Mouse (Mus musculus): Measurements from ENCODE around the gene Efcab9. TPM values are rescaled to one million over a fixed set of nuclear protein-coding genes. Genes with fewer than 3 reads are reported as not detected.

Gene Efcab9
- polyA plus RNA-seq, 1 experiment: 217 TPM

GRCm38 (mm10) chr11:32562706-32563105 lies 30.8 kb upstream of the Efcab9 start:
- H3K4me1 ChIP-seq (ENCODE audit: control insufficient read depth, insufficient read depth, low read length): peaks cover 4% of the 10 kb centered on the region
- H3K4me3 ChIP-seq (ENCODE audit: control insufficient read depth, low read depth, low read length): no peak overlapping the region
- no peaks in the 10 kb centered on the region for H3K36me3 ChIP-seq (ENCODE audit: control insufficient read depth, insufficient read depth, low read length)
- H3K27ac ChIP-seq (ENCODE audit: control insufficient read depth, insufficient read depth, low read depth, low read length): no peak overlapping the region
- no peaks in the 10 kb centered on the region for H3K27me3 ChIP-seq (ENCODE audit: control insufficient read depth, insufficient read depth, low read length)
- TF ChIP-seq POLR2A (IDR thresholded peaks at IDR 0.05; ENCODE audit: control insufficient read depth, low read depth, low read length): no peak
- no peak for TF ChIP-seq CTCF (IDR thresholded peaks at IDR 0.05; ENCODE audit: control insufficient read depth, insufficient read depth, insufficient replicate concordance, low read depth, low read length)

DNA sequence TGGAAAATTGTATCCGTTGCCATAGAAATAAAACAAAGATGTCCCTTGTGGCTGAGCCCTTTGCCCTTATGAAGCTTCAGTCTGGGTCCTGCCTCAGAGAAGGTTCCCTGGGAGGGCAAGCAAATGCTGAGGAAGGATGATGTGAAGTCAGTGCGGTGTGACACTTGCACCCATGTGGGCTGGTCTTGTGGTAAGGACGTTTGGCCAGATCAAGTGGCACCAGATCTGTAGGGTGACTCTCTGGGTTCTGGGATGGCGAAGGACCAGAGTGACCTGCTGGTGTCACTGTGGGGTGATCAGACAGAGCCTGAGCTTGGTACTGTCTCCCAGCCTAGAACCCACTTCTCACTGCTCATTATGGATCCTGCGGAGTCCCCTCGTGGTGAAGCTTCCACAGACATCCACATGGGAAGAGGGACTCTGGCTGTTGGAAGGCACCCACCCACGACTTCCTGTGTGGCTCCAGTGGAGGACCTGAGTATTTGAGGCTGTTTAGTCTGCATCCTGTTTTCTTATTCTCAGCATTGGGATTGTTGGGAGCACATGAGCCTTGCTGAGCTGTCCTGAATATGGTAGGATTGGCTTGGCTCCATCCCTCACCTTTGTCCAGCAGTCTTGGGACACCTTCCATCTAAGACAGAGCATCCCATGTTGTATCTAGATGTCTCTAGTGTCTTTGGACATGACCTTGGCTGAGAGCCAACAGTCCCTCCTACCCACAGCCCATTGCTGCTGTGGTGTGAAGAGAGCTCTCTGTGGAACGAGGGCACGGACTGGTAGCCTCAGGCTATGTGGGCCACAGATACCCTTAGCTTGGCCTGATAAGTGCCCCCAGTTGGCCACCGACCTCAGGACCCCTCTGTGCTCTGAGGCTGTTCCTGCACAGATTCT lies 29.8 kb upstream of the Efcab9 start:
- no peak overlapping the region for H3K27ac ChIP-seq (ENCODE audit: control insufficient read depth, insufficient read depth, low read depth, low read length)

GRCm38 (mm10) chr11:32560015-32560770 lies 28.3 kb upstream of the Efcab9 start:
- H3K4me3 ChIP-seq (ENCODE audit: control insufficient read depth, low read depth, low read length): no peak overlapping the region
- H3K36me3 ChIP-seq (ENCODE audit: control insufficient read depth, insufficient read depth, low read length): no peaks in the 10 kb centered on the region
- TF ChIP-seq CTCF (IDR thresholded peaks at IDR 0.05; ENCODE audit: control insufficient read depth, insufficient read depth, insufficient replicate concordance, low read depth, low read length) (no peak), POLR2A (IDR thresholded peaks at IDR 0.05; ENCODE audit: control insufficient read depth, low read depth, low read length) (no peak)
- H3K27ac ChIP-seq (ENCODE audit: control insufficient read depth, insufficient read depth, low read depth, low read length): no peak overlapping the region
- no peaks in the 10 kb centered on the region for H3K27me3 ChIP-seq (ENCODE audit: control insufficient read depth, insufficient read depth, low read length)
- peaks cover 4% of the 10 kb centered on the region for H3K4me1 ChIP-seq (ENCODE audit: control insufficient read depth, insufficient read depth, low read length)

More for the DNA sequence above, 29.8 kb upstream of the Efcab9 start:
- no peak overlapping the region for H3K4me3 ChIP-seq (ENCODE audit: control insufficient read depth, low read depth, low read length)
- H3K36me3 ChIP-seq (ENCODE audit: control insufficient read depth, insufficient read depth, low read length): no peaks in the 10 kb centered on the region
- TF ChIP-seq CTCF (IDR thresholded peaks at IDR 0.05; ENCODE audit: control insufficient read depth, insufficient read depth, insufficient replicate concordance, low read depth, low read length) (no peak), POLR2A (IDR thresholded peaks at IDR 0.05; ENCODE audit: control insufficient read depth, low read depth, low read length) (no peak)
- no peaks in the 10 kb centered on the region for H3K27me3 ChIP-seq (ENCODE audit: control insufficient read depth, insufficient read depth, low read length)
- H3K4me1 ChIP-seq (ENCODE audit: control insufficient read depth, insufficient read depth, low read length): peaks cover 4% of the 10 kb centered on the region

GRCm38 (mm10) chr11:32558677-32559076 lies 26.8 kb upstream of the Efcab9 start:
- H3K36me3 ChIP-seq (ENCODE audit: control insufficient read depth, insufficient read depth, low read length): no peaks in the 10 kb centered on the region
- TF ChIP-seq POLR2A (IDR thresholded peaks at IDR 0.05; ENCODE audit: control insufficient read depth, low read depth, low read length) (no peak), CTCF (IDR thresholded peaks at IDR 0.05; ENCODE audit: control insufficient read depth, insufficient read depth, insufficient replicate concordance, low read depth, low read length) (no peak)
- no peak overlapping the region for H3K4me3 ChIP-seq (ENCODE audit: control insufficient read depth, low read depth, low read length)
- no peaks in the 10 kb centered on the region for H3K27me3 ChIP-seq (ENCODE audit: control insufficient read depth, insufficient read depth, low read length)
- H3K4me1 ChIP-seq (ENCODE audit: control insufficient read depth, insufficient read depth, low read length): peaks cover 4% of the 10 kb centered on the region
- no peak overlapping the region for H3K27ac ChIP-seq (ENCODE audit: control insufficient read depth, insufficient read depth, low read depth, low read length)

DNA sequence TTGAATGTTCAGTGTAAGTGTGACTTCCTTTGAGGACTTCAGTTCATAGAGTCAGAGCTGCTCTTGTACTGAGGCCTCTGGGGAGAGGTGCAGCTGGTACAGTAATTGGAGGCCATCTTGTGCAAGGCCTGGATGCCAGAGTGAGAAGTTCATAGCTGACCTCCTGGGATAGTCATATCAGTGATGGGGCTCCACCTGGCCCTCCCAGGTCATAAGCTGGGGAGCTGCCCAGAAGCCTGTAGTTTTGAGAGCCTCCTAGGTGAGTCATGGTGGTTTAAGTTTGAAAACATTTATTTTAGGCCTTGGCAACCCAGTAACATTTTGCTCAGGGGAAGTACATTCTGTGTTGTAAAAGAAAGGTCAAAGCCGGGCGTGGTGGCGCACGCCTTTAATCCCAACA lies 26.1 kb upstream of the Efcab9 start:
- no peaks in the 10 kb centered on the region for H3K36me3 ChIP-seq (ENCODE audit: control insufficient read depth, insufficient read depth, low read length)
- no peak overlapping the region for H3K4me3 ChIP-seq (ENCODE audit: control insufficient read depth, low read depth, low read length)
- no peak overlapping the region for H3K27ac ChIP-seq (ENCODE audit: control insufficient read depth, insufficient read depth, low read depth, low read length)
- TF ChIP-seq CTCF (IDR thresholded peaks at IDR 0.05; ENCODE audit: control insufficient read depth, insufficient read depth, insufficient replicate concordance, low read depth, low read length) (no peak), POLR2A (IDR thresholded peaks at IDR 0.05; ENCODE audit: control insufficient read depth, low read depth, low read length) (no peak)
- H3K4me1 ChIP-seq (ENCODE audit: control insufficient read depth, insufficient read depth, low read length): peaks cover 4% of the 10 kb centered on the region
- H3K27me3 ChIP-seq (ENCODE audit: control insufficient read depth, insufficient read depth, low read length): no peaks in the 10 kb centered on the region

- Histone ChIP-seq H3K27me3 (ENCODE audit: control insufficient read depth, insufficient read depth, low read length) (no peaks in the 10 kb centered on the region), H3K4me1 (ENCODE audit: control insufficient read depth, insufficient read depth, low read length) (peaks cover 1% of the 10 kb centered on the region; the same call in 1 of the 2 replicates), H3K36me3 (ENCODE audit: control insufficient read depth, insufficient read depth, low read length) (no peaks in the 10 kb centered on the region), H3K4me3 (ENCODE audit: control insufficient read depth, low read depth, low read length) (no peak overlapping the region), H3K27ac (ENCODE audit: control insufficient read depth, insufficient read depth, low read depth, low read length) (no peak overlapping the region)
- TF ChIP-seq CTCF (IDR thresholded peaks at IDR 0.05; ENCODE audit: control insufficient read depth, insufficient read depth, insufficient replicate concordance, low read depth, low read length) (no peak), POLR2A (IDR thresholded peaks at IDR 0.05; ENCODE audit: control insufficient read depth, low read depth, low read length) (no peak)
These were observed 24.6 kb upstream of the Efcab9 start for GRCm38 (mm10) chr11:32556333-32556990.
